Mouse (Mus musculus) left cerebral cortex, postnatal 10 days (tissue): ENCODE data around the gene Vstm2l. TPM values are rescaled to one million over a fixed set of nuclear protein-coding genes. Genes with fewer than 3 reads are reported as not detected.
A peak's percentile ranks its signal among the peaks of the same experiment; 100 is the strongest.

ENCODE experiments used
- DNase-seq, 2 experiments: peaks; one replicate each; pipeline ENCODE4 v3.0.0; 2021 to 2022; ENCODE audit warnings: low spot score in 2 of 2, mixed read lengths in 1 of 2; ENCODE audit errors: extremely low spot score in 1 of 2
- intact Hi-C: fragments of 180-260 bp; cut with DNase I; formaldehyde crosslinking; loops from one replicate; pipeline ENCODE4 v1.15.1; 2025
- total RNA-seq, 2 experiments: library from RNA; stranded (reverse); gene quantifications; 2 replicates each; pipeline ENCODE4 v1.2.3; 2021

Vstm2l gene
- total RNA-seq, 2 experiments from 2014 or later = 303 to 333 TPM

DNA sequence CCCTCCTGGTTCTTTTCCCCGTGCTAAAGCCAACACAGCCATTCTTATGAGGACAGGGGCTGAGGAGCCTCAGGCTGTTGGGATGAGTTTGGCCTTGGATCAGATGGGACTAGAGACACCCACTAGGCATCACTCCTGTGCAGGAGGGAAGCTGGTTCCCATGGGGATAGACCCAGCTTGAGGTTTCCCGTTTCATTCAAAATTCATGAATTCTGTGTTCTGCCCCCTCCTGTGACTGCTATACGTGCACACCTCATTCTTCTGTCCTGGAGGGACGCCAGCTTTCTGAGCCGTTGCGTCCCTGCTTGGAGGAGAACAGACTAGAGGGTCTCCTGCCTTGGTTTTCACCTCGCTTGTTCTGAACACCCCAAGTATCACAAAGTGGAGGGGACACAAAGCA, 12.0 kb downstream of the Vstm2l start:
- intact Hi-C loops = no loop called here
- no peak for DNase-seq

DNA sequence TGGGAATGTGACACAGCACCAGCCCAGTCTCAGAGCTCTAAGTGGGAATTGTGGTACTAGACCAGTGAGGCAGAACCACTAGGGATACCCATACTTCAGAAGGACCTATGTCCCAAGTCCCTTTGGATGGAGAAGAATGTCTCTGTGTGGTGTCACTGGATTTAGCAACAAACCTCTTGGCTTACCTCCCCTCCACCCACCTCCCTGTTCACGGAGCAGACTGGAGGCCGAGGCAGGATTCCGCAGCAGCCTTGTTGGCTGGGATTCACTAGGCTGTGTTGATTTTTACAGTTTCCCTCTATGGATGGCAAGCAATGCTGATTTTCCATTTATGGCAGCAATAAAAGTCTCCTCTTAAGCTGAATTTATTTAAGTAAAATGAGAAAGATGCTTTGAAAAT, 12.5 kb downstream of the Vstm2l start:
- intact Hi-C loops = no loop called here
- DNase-seq = no peak

DNA sequence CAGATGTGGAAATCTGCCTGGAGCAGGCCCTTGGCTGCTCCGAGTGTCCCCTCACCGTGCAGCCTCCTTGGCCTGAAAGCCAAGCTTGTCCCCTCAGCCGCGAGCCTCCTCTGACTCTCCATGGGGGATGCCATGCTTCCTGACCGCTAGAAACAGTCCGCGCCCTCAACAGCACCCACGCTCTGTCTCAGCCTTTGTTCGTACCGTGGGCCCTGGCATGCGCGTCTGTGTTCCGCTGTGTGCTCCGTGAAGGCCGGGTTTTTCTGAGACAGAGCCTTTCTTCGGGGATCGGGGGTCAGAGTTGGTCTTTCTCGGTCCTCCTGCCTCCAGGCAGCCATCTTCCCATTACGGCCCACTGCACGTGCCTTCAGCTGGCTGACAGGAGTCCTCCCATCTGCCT, 12.9 kb downstream of the Vstm2l start:
- no peak for DNase-seq
- intact Hi-C loops = no loop called here

DNA sequence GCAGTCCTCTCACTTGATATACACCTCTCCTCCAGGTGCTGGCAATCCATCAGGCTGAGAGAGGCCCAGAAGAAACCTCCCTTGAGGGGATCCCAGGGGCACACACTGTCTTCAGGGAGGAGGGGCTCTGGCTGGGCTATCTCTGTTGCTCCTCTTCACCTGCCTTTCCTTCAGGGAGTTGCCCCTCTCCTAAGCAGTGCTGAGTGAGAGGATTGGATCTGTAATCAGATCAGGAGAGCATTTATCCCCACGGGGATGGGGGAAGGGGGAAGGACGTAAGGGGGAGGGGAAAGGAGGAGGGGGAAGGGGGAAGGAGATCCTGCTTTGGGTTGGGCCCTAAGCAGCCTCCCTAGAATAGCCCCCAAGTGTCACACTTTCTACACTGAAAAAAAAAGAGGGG, 13.4 kb downstream of the Vstm2l start:
- DNase-seq = no peak
- intact Hi-C loops = no loop called here

DNA sequence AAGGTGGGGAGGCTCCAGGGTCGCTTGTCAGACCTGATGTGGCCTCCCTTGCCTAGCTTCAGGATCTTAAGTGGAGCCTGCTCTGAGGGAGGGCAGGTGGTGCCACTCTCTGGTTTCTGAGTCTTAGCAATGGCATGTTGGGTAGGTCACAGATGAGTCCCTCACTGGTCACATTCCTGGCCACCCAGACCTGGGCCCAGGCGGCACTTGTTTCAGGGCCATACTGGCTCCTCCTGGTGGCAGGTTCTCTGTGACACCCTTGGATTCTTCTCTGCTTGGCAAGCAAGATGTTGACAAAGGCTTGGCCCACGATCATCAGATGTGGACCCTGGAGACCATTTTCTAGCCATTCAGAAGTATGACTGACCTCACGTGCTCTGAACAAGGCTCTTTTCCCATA, 18.2 kb downstream of the Vstm2l start:
- no peak for DNase-seq
- intact Hi-C loops = no loop called here

DNA sequence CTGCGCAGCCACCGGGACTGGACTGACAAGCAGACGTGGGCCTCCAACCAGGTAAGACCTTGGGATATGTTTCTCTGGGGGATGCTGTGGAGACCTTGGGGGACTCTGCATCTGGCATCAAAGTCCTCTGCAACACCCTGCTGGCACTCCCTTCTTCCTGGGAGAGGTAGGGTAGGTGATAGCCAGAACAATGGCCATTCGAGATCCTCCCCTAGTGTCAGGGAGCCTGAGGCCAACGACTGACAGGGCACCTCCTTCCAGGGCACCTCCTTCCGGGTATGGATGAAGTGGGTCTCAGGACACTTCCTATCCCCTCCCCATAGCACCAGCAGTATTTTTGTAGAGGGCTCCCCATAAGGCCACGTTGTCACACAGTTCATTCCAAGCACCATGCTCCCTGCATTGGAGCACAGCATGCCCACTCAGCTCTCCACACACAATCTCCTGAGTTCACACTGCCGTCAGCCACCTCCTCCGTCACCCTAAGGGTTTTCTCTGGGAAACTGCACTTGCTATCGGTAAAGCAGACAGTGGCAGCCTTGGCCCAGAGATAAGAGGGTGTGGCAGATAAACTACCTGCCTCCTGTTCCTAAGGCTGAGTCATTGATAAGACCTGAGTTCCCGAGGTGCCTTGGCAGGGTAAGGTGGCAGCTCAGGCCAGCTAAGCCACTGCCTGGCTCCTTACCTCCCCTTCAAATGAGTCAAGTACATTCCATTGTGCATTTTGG, 21.2 kb downstream of the Vstm2l start:
- no peak for DNase-seq
- intact Hi-C loops = no loop called here

DNA sequence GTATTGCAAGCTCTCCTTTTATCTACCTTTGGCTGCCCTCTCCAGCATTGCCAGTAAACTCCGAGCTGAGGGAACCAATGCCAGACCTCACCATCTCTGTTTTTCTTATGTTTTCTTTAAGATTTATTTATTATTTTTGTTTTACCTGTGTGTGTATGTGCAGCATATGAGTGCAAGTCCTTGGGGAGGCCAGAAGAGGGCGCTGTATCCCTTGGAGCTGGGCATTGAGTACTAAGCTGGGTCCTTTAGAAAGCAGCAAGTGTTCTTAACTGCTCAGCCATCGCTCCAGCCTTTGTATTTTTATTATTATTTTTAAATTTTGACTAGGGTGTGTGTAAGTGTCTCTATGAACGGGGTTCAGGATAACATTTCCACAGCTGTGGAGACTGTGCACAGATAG, 22.2 kb downstream of the Vstm2l start:
- intact Hi-C loops = no loop called here
- DNase-seq = no peak

DNA sequence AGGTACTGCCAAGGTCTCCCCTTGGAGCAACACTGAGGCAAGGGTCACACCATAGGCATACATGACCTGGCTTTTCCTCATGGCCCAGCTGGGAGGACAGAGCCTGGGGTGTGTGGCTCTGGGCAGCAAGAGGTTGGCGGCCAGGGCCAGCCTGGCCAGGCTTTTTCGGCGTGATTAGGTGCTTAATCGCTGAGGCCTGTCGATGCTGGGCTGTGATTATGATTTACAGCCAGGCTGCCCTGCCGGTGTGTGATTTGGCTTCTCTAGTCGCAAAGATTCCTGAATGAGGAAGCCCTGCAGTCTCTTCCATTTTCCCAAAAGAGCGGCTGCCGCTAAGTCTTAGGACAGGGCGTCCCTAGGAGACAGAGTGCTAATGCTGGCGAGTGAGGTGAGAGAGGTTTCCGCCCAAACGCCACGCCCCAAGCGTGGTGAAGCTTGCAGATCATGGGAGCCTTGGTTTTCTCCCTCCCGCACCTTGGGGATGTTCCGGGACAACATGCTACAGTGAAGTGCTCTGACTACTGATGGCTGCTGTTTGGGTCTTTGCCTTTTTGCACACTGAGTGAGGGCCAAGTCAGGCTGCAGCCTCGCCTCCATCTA, 26.2 kb downstream of the Vstm2l start:
- no peak for DNase-seq
- intact Hi-C loops = no loop called here

DNA sequence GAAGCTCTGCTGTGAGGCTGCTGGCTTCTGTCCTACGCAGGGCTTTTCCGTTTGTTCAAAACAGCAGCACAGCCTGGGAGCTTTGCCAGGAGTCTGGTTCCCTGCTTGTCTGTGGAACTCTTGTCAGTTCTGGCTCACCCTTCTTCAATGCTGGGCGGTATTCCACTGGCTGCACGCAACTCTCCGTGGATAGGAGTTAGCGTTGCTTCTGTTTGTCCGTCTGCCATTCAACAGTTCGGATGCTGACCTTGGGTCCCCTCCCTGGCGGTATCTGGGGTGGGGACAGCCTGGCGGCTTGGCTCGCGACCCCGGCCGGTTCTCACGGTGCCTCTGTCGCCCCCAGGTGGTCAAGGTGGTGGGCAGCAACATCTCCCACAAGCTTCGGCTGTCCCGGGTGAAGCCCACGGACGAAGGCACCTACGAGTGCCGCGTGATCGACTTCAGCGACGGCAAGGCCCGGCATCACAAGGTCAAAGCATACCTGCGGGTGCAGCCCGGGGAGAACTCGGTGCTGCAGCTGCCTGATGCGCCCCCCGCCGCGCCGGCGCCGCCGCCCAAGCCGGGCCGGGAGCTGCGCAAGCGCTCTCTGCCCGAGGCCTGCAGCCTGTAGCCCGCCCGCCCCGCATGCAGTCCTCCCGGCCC, 29.2 kb downstream of the Vstm2l start:
- peak; percentile 88 to 93 for DNase-seq
- intact Hi-C loops = no loop called here

DNA sequence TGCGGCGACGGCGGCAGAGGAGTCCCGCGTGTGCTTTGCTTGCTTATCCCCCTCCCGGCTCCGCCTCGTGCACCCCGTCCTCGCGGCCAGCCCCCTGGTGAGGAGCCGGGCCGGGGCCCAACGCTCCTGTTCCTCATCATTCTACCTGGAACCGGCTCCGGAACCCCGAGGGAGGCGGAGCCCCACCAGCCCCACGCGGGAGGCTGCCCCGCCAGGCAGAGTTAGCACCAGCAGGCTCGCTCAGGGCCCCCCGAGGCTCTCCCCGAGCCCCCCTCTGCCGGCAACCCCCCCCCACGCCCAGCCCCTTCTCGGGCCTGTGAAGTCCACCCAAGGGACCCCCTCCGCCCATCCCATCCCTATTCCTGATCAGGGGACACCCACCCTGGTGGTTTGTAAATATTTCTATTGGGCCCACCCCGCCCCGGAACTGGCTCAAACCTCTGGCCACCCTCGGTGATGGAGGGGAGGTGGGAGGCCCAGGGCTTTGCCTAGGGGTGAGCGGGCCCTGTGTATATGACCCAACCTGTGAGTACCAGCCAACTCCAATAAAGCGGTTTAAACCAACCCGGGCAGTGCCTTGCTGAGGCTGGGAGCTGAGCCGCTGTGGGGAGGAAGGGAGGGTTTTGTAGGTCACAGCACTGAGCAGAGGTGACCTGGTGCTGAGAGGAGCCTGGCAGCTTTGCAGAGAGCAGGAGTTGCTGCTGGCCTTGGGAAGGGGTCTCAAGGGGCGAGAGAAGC, 29.9 kb downstream of the Vstm2l start:
- no peak for DNase-seq
- intact Hi-C loops = no loop called here

DNA sequence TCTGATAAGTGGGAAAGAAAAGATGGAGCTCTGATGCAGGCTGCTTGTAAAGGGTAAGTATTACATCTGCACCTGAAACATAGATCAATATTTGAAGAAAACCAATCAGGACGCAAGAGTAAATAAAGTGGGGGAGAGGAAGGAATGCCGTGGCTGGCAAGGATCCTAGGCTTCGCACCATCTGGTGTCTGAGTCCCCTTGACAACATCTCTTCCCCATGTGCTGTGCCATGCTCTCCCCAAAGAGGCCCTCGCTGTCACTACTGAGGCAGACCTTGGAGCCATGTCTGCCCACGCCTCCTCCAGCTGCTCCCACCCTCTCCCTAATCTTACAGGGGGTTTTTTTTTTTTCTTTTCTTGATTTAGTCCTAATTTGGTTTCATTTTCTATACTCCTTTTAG, 39.5 kb downstream of the Vstm2l start:
- intact Hi-C loops = no loop called here
- peak in 1 of 2 experiments; percentile 31 for DNase-seq

DNA sequence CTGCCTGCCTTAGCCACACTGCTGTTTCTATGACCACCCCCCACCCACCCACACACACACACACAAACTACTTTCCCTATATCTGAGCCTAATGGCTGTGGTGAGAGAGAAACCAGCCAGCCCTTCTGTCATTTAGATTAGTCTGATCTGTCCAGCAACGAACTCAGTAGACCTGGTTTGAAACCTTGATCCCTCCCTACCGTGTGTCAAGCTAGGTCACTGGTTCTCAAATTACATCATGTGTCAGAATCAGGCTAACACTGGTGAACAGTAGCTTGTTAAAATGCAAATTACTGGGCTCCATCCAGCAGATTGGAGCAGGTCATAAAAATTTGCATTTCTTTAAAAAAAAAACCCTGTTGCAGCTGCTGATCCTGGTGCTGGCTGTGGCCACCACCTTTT, 43.3 kb downstream of the Vstm2l start:
- intact Hi-C loops = no loop called here
- no peak for DNase-seq

DNA sequence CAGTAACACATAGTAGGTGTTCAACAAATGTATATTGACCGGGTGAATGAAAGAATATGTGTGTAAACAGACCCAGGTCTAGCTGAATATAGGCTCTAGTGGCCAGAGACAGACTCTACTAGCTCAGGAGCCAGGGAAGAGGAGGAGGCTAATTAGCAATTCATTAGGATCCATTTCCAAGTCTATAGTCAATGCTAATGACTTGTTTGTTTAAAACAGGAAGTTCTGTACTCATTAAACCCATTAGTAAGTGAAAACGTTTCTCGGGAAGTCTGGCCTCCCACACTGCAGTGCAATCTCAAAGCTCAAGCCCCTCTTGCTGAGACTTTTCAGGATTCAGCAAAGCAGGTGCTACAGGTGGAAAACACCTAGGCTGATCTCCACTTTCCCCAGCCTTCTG, 53.4 kb downstream of the Vstm2l start:
- intact Hi-C loops = no loop called here
- no peak for DNase-seq

DNA sequence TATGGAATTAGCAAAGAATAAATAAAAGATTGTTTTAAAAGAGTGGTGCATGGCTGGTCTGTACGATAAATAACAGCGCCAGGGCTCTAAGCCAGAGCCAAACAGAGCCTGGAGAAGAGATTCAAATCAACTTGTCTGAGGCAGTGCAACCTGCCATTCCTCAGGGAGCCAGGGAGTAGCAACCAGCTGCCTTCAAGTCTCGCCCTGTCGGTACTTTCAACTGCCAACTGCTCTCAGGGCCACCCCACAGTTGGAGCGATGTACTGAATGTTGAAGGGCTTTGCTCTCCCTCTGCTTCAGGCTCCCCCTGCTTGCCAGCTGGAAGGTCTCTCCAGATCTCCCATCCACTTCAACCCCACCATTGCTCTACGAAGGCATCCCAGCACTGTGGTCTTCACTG, 55.7 kb downstream of the Vstm2l start:
- no peak for DNase-seq
- intact Hi-C loops = no loop called here

DNA sequence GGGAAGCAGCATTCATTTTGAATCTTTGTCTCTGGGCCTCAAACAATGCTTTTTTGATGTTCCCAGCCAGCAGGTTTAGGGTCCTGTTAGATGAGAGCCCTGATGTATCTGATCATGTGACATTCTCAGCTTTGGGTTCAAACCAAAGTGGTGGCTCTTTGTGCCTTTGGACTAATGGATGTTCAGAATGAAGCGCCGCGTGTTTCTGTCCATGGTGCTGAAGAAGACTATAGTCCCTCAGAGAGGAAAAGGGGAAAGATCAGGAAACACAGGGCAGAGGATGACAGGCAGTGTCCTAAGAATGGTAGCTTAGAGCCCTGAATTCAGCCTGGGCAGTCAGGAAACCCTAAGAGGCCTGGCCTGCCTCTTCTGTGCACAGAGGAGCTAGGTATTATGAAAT, 56.2 kb downstream of the Vstm2l start:
- DNase-seq = no peak
- intact Hi-C loops = no loop called here

DNA sequence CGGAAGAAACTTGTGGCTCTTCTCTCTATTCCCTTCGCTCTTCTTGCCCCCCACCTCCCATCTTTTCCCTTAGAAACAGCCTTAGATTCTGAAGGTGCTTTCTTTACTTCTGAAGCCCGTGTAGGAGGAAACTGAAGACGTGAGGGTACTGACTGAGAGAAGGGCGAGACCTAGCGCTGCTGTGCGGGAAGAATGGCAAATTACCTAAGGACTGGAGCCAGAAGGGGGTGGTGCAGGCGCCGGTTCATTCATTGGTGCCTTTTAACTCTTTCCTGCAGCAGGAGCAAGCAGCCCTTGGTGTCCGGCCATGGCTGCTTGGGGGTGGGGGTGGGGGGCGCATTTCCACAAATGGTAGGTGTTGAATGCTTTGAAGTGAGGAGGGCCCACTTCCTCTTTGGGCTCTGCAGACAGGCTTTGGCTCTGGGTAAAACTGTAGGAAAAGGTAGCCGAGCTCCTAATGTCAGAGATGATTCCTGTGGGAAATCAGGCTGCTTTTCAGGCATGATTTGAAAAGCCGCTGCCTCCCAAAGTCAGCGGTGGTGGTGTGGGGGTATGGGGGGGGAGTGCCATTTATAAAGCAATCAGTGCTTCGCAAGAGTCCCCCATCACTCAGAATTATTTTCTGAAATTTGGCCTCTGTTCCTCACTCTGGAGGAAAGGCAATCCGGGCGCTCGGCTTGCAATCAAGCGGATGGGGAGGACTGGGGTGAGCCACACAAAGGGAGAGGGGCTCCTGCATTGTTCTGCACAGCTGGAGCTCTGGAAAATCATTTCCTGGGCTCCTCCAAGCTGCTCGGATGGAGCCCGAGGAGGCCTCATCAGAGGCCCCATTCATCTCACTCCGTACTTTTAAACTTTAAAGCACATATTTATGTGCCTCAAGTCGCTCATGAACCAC, 60.4 kb downstream of the Vstm2l start:
- intact Hi-C loops = no loop called here
- DNase-seq = no peak

DNA sequence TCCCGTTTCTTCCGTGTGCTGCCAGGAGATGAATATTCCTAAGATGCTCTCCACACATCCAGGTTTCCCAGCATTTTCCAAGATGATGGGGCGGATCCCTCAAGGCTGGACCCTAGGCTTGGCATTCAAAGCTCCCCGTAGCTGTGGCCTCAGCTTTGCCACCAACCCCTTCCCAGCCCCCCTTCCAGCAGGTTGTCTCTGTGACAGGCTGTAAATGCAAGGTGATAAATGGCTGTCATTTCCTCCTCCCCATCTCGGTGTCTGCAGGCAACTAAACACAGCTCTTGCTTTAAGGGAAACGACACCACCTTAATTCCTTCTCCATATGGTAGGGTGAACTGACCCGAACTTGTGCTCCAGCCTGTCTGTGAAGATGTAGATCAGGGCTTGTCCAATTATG, 61.1 kb downstream of the Vstm2l start:
- intact Hi-C loops = no loop called here

DNA sequence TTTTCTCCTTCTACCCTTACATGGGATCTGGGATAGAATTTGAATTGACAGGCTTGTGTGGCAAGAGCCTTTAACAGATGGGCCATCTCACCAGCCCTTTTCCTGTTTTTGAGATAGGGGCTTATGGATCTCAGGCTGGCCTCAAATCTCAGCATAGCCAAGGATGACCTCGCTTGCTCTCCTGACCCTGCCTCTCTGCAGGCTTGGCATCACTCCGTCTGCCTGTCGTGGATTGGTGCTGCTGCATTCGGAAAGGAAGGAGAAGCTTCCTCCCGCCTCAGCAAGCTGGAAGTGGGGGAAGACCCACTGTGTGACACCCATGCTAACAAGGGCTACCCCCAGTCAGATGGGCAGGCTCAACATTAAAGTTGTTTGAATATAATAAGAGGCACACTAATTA, 64.8 kb downstream of the Vstm2l start:
- DNase-seq = no peak
- intact Hi-C loops = no loop called here

More for the DNA sequence above, 61.1 kb downstream of the Vstm2l start:
- no peak for DNase-seq

DNA sequence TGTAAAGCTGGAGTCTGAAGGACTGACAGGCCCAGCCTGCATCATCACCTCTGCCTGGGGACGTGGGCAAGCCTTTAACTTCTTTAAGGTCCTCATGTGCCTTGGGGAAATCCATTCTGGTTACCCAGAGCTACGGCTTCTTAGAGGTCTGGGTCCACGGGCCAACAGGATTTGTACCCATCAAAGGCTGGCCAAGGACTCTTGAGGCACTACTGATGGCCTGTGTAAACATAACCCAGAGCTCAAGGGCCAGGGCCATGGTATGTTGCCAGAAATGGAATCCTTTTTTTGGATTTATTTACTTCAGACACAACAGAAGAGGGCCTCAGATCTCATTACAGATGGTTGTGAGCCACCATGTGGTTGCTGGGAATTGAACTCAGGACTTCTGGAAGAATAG, 68.3 kb downstream of the Vstm2l start:
- intact Hi-C loops = no loop called here
- no peak for DNase-seq
